Mouse (Mus musculus) lung, postnatal 0 days (tissue): ENCODE data around the gene Tubb4a. TPM values are rescaled to one million over a fixed set of nuclear protein-coding genes. Genes with fewer than 3 reads are reported as not detected.

Source experiments
- ATAC-seq: fragments of 200-750 bp; cut with Nextera tagmentation; 2 replicates; pipeline ENCODE4 v1.8.0; 2017; ENCODE audit warnings: moderate library complexity
- DNase-seq: peaks from one replicate; pipeline ENCODE4 v3.0.0-alpha.2; 2016; ENCODE audit warnings: low spot score
- H3K27ac ChIP-seq: fragments of 300-500 bp; sonication (generic); 2 replicates; pipeline ENCODE4 v1.5.1; 2014; ENCODE audit warnings: antibody characterized with exemption, mild to moderate bottlenecking, low read length, mixed read lengths
- H3K27me3 ChIP-seq: fragments of 300-500 bp; sonication (generic); replicated peaks from 2 replicates; pipeline ENCODE4 v1.6.1; 2014; ENCODE audit warnings: low read length, mixed read lengths; ENCODE audit not compliant: insufficient read depth
- H3K36me3 ChIP-seq: fragments of 300-500 bp; sonication (generic); 2 replicates; pipeline ENCODE4 v1.6.1; 2014; ENCODE audit warnings: low read length, mixed read lengths; ENCODE audit not compliant: insufficient read depth
- H3K4me1 ChIP-seq: fragments of 300-500 bp; sonication (generic); 2 replicates; pipeline ENCODE4 v1.6.1; 2014; ENCODE audit warnings: antibody characterized with exemption, low read depth, low read length, mixed read lengths; ENCODE audit not compliant: insufficient read depth
- H3K4me2 ChIP-seq: fragments of 300-500 bp; sonication (generic); replicated peaks from 2 replicates; pipeline ENCODE4 v1.6.1; 2014; ENCODE audit warnings: low read depth, mild to moderate bottlenecking, low read length, moderate library complexity, mixed read lengths
- H3K4me3 ChIP-seq: fragments of 300-500 bp; sonication (generic); 2 replicates; pipeline ENCODE4 v1.5.1; 2014; ENCODE audit warnings: low read depth, low read length
- H3K9ac ChIP-seq: fragments of 300-500 bp; sonication (generic); replicated peaks from 2 replicates; pipeline ENCODE4 v1.6.1; 2014; ENCODE audit warnings: low read depth, mild to moderate bottlenecking
- H3K9me3 ChIP-seq: fragments of 300-500 bp; sonication (generic); 2 replicates; pipeline ENCODE4 v1.6.1; 2016; ENCODE audit warnings: low read length, mixed read lengths
- CTCF ChIP-seq: IDR thresholded peaks from 2 replicates; pipeline ENCODE4 v1.5.1; 2016; ENCODE audit warnings: antibody characterized with exemption, mild to moderate bottlenecking
- EP300 ChIP-seq: IDR thresholded peaks from 2 replicates; pipeline ENCODE4 v1.6.1; 2016; ENCODE audit warnings: antibody characterized with exemption, mild to moderate bottlenecking, control low read depth
- WGBS: fragments of 180-500 bp; shearing (Covaris S2); extraction: QIAGEN DNeasy Blood & Tissue Kit; methylation state at CpG from one replicate; pipeline ENCODE4 v1.1.7; 2014; 5-methylcytosine and 5-hydroxymethylcytosine counted together
- polyA plus RNA-seq: library from polyadenylated mRNA; unstranded; fragments of >200 nt; fragmentation: Nextera tagmentation; extraction: Ambion mirVana; gene quantifications from 2 replicates; pipeline ENCODE4 v1.2.1, GENCODE M21; 2015

The Tubb4a gene
- polyA plus RNA-seq, 1 experiment from 2014 or later = 7.5 TPM

GRCm38 (mm10) chr17:57062011-57062521 is 25.5 kb downstream of the Tubb4a start:
- Histone ChIP-seq H3K4me3 (peak overlapping the region; percentile 55), H3K9me3 (no peaks in the 10 kb centered on the region), H3K36me3 (no peaks in the 10 kb centered on the region), H3K27me3 (peaks cover 13% of the 10 kb centered on the region; the same call in 1 of the 2 replicates), H3K27ac (peak overlapping the region; percentile 95), H3K9ac (peak overlapping the region; percentile 68), H3K4me1 (no peaks in the 10 kb centered on the region), H3K4me2 (peak overlapping the region; percentile 54)
- ATAC-seq = peak; percentile 66
- WGBS = under 1% methylated on average over 38 of the region's 39 CpGs
- DNase-seq = peak; percentile 89
- TF ChIP-seq EP300 = 0 out of 2 replicates have a peak, but pooled peaks have one; percentile 18
- TF ChIP-seq CTCF = peak; percentile 15

DNA sequence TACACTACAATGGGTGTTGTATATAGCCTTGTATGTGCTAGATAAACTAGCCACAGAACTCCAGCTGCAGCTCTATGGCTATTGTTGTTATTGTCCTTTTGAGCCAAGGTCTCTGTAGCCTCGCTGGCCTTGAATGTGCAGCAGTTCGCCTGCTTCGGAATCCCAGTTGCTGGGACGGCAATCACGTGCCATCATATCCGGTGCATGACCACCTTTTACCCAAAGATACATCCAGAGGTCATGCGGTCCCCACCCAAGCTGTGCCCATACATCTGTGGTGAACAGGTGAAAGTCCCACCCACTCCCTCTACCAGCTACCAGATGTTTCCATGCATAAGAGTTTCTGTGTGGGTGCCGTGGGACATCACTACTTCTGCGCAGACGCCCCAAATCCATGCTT is 26.5 kb downstream of the Tubb4a start:
- Histone ChIP-seq H3K9me3 (no peaks in the 10 kb centered on the region), H3K4me1 (no peaks in the 10 kb centered on the region), H3K36me3 (no peaks in the 10 kb centered on the region), H3K4me2 (peak overlapping the region; percentile 98), H3K27me3 (peaks cover 13% of the 10 kb centered on the region; the same call in 1 of the 2 replicates), H3K4me3 (peak overlapping the region; percentile 77; the same call in 1 of the 2 replicates), H3K27ac (peak overlapping the region; percentile 95), H3K9ac (no peak overlapping the region)
- 40% methylated on average over 10 of the region's 10 CpGs for WGBS
- DNase-seq (peak; percentile 11), ATAC-seq (no peak)
- TF ChIP-seq EP300 = no peak
- no peak for TF ChIP-seq CTCF

DNA sequence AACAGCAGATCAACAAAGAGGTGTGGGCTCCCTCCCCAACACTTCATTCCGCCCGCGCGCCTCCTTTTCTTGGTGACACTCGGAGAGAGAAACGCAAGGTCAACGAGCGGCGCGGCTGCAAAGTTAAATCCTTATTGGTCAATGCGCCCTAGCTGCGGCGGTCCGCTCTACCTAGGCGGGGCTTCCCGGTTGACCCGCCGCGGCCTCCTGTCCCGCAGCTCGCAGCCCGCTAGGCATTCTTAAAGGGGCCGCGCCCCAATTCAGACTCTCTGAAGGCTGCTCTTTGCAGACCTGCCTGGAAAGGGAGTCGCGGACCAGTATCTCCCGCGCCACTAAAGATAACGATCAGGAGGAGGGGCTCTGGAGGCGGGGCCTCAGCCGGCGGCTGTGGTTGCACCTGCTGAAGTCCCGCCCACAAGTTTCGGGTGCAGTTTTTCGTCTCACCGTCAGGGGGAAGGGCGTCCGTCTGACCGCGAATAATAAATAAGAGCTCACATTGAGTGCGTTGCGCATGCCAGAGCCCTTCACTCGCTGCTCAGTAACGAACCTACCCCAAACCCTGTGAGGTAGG is 27.3 kb downstream of the Tubb4a start:
- Histone ChIP-seq H3K9me3 (no peaks in the 10 kb centered on the region), H3K9ac (no peak overlapping the region; the same call in 1 of the 2 replicates), H3K27ac (peak overlapping the region; percentile 95), H3K36me3 (no peaks in the 10 kb centered on the region), H3K27me3 (peaks cover 13% of the 10 kb centered on the region; the same call in 1 of the 2 replicates), H3K4me2 (peak overlapping the region; percentile 98), H3K4me3 (peak overlapping the region; percentile 77), H3K4me1 (no peaks in the 10 kb centered on the region)
- WGBS = under 1% methylated on average over 44 of the region's 44 CpGs
- DNase-seq (peak; percentile 97), ATAC-seq (peak; percentile 88)
- TF ChIP-seq EP300 (peak; percentile 44; the same call in 1 of the 2 replicates), CTCF (peak; percentile 77)

DNA sequence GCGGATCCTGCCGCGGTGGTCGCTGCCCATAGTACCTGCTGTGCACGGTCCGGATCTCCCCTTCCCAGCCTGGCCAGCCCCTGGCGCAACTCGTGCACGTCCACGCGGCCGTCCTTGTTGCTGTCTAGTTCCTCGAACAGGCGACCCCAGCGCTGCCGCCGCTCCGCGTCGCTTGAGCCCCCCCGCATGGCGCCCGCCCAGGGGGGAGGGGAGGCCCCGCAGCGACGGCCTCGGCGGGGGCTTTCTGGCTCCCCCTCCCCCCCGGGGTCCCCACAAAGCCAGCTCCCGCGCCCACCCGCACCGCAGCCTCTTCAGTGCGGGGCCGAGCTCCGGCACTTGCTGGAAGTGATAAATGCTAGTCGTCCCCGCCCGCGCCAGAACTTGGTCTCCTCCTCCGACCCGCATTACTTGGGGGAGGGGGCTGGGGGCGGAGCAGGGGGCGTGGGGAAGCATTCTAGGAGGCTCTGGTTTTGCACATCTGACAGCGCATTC is 28.1 kb downstream of the Tubb4a start, which contains the start of gene Slc25a23:
TSS of gene Slc25a23 (minus strand) at position 378 of the 492 bp plus-strand sequence.
- WGBS = 3% methylated on average over 30 of the region's 45 CpGs
- peak; percentile 45 for ATAC-seq

DNA sequence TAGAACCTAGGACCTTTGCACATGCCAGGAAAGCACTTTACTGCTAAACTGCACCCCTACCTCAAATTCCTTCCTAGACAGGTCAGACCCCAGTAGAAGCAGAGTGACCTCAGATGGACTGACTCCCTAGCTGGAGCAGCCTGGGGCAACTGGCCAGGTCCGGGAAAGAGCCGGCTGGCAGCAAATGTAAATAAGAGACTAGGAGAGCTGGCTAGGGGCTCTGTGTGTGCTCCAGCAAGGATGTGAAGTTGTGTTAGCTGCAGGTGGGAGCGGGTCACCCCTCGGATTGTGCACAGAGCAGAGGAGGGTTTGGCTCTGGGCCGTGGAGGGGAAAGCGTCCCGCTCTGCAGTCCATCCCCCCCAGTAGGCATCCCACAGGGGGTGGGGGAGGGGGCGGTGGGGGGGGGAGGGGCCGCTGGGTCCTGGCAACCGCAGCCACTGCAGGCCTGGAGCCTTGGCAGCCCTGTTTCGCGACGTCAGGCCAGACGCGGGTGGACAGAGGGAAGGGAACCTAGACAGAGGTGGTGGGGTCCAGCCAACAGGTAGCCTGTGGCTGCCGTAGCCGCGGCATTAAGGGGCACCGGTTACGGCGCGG is 28.6 kb downstream of the Tubb4a start, which contains the start of gene Crb3:
TSS of gene Crb3 (plus strand) at position 215 of the 595 bp plus-strand sequence.
- 0% methylated on average over 18 of the region's 22 CpGs for WGBS
- DNase-seq (peak; percentile 50), ATAC-seq (no peak)
- Histone ChIP-seq H3K4me2 (peak within 1 kb of the TSS; percentile 98), H3K4me3 (peak within 1 kb of the TSS; percentile 77), H3K36me3 (no peaks in the 10 kb centered on the region), H3K4me1 (no peaks in the 10 kb centered on the region), H3K9ac (peak within 1 kb of the TSS; percentile 55), H3K27me3 (peaks cover 13% of the 10 kb centered on the region; the same call in 1 of the 2 replicates), H3K27ac (peak within 1 kb of the TSS; percentile 95), H3K9me3 (no peaks in the 10 kb centered on the region)
- TF ChIP-seq EP300 = no peak
- no peak for TF ChIP-seq CTCF

More for the DNA sequence above, 28.1 kb downstream of the Tubb4a start, which contains the start of gene Slc25a23:
- Histone ChIP-seq H3K27ac (peak within 1 kb of the TSS; percentile 95), H3K4me3 (peak within 1 kb of the TSS; percentile 77), H3K9me3 (no peaks in the 10 kb centered on the region), H3K27me3 (peaks cover 13% of the 10 kb centered on the region; the same call in 1 of the 2 replicates), H3K4me2 (peak within 1 kb of the TSS; percentile 98), H3K9ac (peak within 1 kb of the TSS; percentile 55), H3K36me3 (no peaks in the 10 kb centered on the region), H3K4me1 (no peaks in the 10 kb centered on the region)
- DNase-seq = peak; percentile 74
- TF ChIP-seq EP300 (no peak), CTCF (no peak)

DNA sequence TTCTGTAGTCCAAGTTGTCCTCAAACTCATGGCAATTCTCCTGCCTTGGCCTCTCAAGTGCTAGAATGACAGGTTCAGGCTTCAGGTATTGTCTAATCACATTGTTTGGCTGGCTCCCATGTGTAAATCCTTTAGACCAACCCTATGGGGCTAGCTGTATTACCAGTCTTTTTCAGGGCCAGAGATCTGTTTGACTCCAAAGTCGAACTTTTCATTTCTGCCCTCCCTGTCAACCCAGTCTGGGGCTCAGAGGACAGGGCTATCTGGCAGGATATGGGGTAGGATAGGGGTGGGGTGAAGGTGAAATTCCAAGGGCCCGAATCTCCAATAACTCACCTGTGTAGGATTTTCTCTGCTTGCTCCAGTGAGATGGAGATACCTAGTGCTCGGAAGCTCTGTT is 31.3 kb downstream of the Tubb4a start:
- no peaks in the 10 kb centered on the region; the same call in 1 of the 2 replicates for H3K27me3 ChIP-seq
- H3K36me3 ChIP-seq = no peaks in the 10 kb centered on the region
- no peak overlapping the region for H3K4me3 ChIP-seq
- no peak for TF ChIP-seq EP300
- TF ChIP-seq CTCF = no peak
- H3K4me2 ChIP-seq = no peak overlapping the region
- H3K9ac ChIP-seq = no peak overlapping the region
- no peaks in the 10 kb centered on the region for H3K4me1 ChIP-seq
- no peak for DNase-seq
- WGBS = 80% methylated on average over 3 of the region's 3 CpGs
- ATAC-seq = no peak
- H3K27ac ChIP-seq = no peak overlapping the region
- H3K9me3 ChIP-seq = no peaks in the 10 kb centered on the region
